Mouse (Mus musculus): ENCODE results near the gene Gm47289. TPM values are rescaled to one million over a fixed set of nuclear protein-coding genes. Genes with fewer than 3 reads are reported as not detected.

The Gm47289 gene
- polyA plus RNA-seq, 1 experiment from 2014 or later: not detected

Other genes with a start within 250 kb of the Gm47289 start
- 17.4 and 17.6 TPM in 2 replicates for gene Ctdspl, start 232.7 kb upstream of the Gm47289 start, polyA plus RNA-seq (2015; fragmentation: Nextera tagmentation; extraction: Ambion mirVana)
- 43.0 and 52.7 TPM in 2 replicates for gene Vill, start 106.4 kb upstream of the Gm47289 start, polyA plus RNA-seq (2015; fragmentation: Nextera tagmentation; extraction: Ambion mirVana)
- gene Plcd1, start 65.7 kb upstream of the Gm47289 start, polyA plus RNA-seq (2015; fragmentation: Nextera tagmentation; extraction: Ambion mirVana): 75.9 and 92.4 TPM in 2 replicates
- gene Dlec1, start 56.7 kb upstream of the Gm47289 start, polyA plus RNA-seq (2015; fragmentation: Nextera tagmentation; extraction: Ambion mirVana): 0.71 and 0.77 TPM in 2 replicates
- 1.7 and 2.3 TPM in 2 replicates for gene Acaa1b, start 2.1 kb upstream of the Gm47289 start, polyA plus RNA-seq (2015; fragmentation: Nextera tagmentation; extraction: Ambion mirVana)
- gene Slc22a13, start 49.9 kb downstream of the Gm47289 start, polyA plus RNA-seq (2015; fragmentation: Nextera tagmentation; extraction: Ambion mirVana): not detected in 2 replicates
- 11.7 TPM in 2 replicates for gene Oxsr1, start 163.3 kb downstream of the Gm47289 start, polyA plus RNA-seq (2015; fragmentation: Nextera tagmentation; extraction: Ambion mirVana)
- gene Acaa1a, start 180.5 kb downstream of the Gm47289 start, polyA plus RNA-seq (2015; fragmentation: Nextera tagmentation; extraction: Ambion mirVana): 131 and 139 TPM in 2 replicates
- gene Myd88, start 182.2 kb downstream of the Gm47289 start, polyA plus RNA-seq (2015; fragmentation: Nextera tagmentation; extraction: Ambion mirVana): 43.2 and 46.7 TPM in 2 replicates
- gene Xylb, start 198.2 kb downstream of the Gm47289 start, polyA plus RNA-seq (2015; fragmentation: Nextera tagmentation; extraction: Ambion mirVana): 7.0 and 8.5 TPM in 2 replicates
- not detected in 2 replicates for gene Slc22a14, start 206.4 kb downstream of the Gm47289 start, polyA plus RNA-seq (2015; fragmentation: Nextera tagmentation; extraction: Ambion mirVana)
- 5.9 and 6.8 TPM in 2 replicates for gene Acvr2b, start 243.0 kb downstream of the Gm47289 start, polyA plus RNA-seq (2015; fragmentation: Nextera tagmentation; extraction: Ambion mirVana)

All from stomach, embryonic 16.5 days (tissue).